Mouse (Mus musculus) ES-Bruce4 (cell line): ENCODE data around the gene Krtap13. TPM values are rescaled to one million over a fixed set of nuclear protein-coding genes. Genes with fewer than 3 reads are reported as not detected.

Experiments
- H3K27ac ChIP-seq: 2 replicates; pipeline ENCODE4 v1.5.1; 2012; ENCODE audit warnings: low read length, inconsistent platforms; ENCODE audit not compliant: insufficient read depth
- H3K27me3 ChIP-seq: 2 replicates; pipeline ENCODE4 v1.6.1; 2012; ENCODE audit warnings: mild to moderate bottlenecking, low read length, inconsistent platforms; ENCODE audit not compliant: control insufficient read depth, poor library complexity, insufficient read depth, severe bottlenecking
- H3K36me3 ChIP-seq: 2 replicates; pipeline ENCODE4 v1.6.1; 2012; ENCODE audit warnings: inconsistent platforms, mild to moderate bottlenecking, low read length, moderate library complexity; ENCODE audit not compliant: control insufficient read depth, poor library complexity, insufficient read depth, severe bottlenecking
- H3K4me1 ChIP-seq: one replicate; pipeline ENCODE4 v1.8.1; 2011; ENCODE audit warnings: low read length; ENCODE audit not compliant: control insufficient read depth, insufficient read depth
- H3K4me3 ChIP-seq: 2 replicates; pipeline ENCODE4 v1.5.1; 2011; ENCODE audit warnings: low read depth, mild to moderate bottlenecking, low read length
- H3K9ac ChIP-seq: 2 replicates; pipeline ENCODE4 v1.6.1; 2012; ENCODE audit warnings: low read depth, mild to moderate bottlenecking, inconsistent platforms; ENCODE audit not compliant: poor library complexity, severe bottlenecking
- H3K9me3 ChIP-seq: replicated peaks from 2 replicates; pipeline ENCODE4 v1.6.1; 2012; ENCODE audit warnings: mild to moderate bottlenecking, low read length, inconsistent platforms; ENCODE audit not compliant: control insufficient read depth, poor library complexity, insufficient read depth, severe bottlenecking
- CTCF ChIP-seq: IDR thresholded peaks from one replicate; pipeline ENCODE4 v1.8.1; 2011; ENCODE audit warnings: low read depth, low read length
- EP300 ChIP-seq: IDR thresholded peaks from 2 replicates; pipeline ENCODE4 v1.6.1; 2011; ENCODE audit warnings: low read depth, low read length; ENCODE audit not compliant: insufficient read depth
- POLR2A ChIP-seq: IDR thresholded peaks from one replicate; pipeline ENCODE4 v1.8.1; 2011; ENCODE audit warnings: low read length; ENCODE audit not compliant: insufficient read depth
- polyA plus RNA-seq: library from polyadenylated mRNA; stranded (reverse); fragments of >200 nt; gene quantifications from 2 replicates; pipeline ENCODE4 v1.2.4, GENCODE M21; 2011; ENCODE audit warnings: low read depth; ENCODE audit not compliant: missing spikeins, insufficient read depth, insufficient read length

Krtap13 gene
- polyA plus RNA-seq, 1 experiment: not detected

GRCm38 (mm10) chr16:88744750-88745340 is 6.6 kb downstream of the Krtap13 start:
- Histone ChIP-seq H3K9me3 (no peaks in the 10 kb centered on the region), H3K9ac (no peak overlapping the region), H3K27ac (no peak overlapping the region), H3K4me3 (no peak overlapping the region), H3K27me3 (no peaks in the 10 kb centered on the region), H3K36me3 (no peaks in the 10 kb centered on the region), H3K4me1 (no peaks in the 10 kb centered on the region)
- no peak for TF ChIP-seq CTCF
- TF ChIP-seq POLR2A: no peak
- TF ChIP-seq EP300: no peak

- H3K4me1 ChIP-seq: no peaks in the 10 kb centered on the region
- no peak overlapping the region for H3K4me3 ChIP-seq
- H3K9ac ChIP-seq: no peak overlapping the region
- no peak for TF ChIP-seq POLR2A
- no peak for TF ChIP-seq EP300
- no peak for TF ChIP-seq CTCF
- H3K27me3 ChIP-seq: no peaks in the 10 kb centered on the region; the same call in 1 of the 2 replicates
- no peak overlapping the region for H3K27ac ChIP-seq
- no peaks in the 10 kb centered on the region for H3K36me3 ChIP-seq
- no peaks in the 10 kb centered on the region for H3K9me3 ChIP-seq
These were observed 16.0 kb downstream of the Krtap13 start for GRCm38 (mm10) chr16:88735391-88735790.

- Histone ChIP-seq H3K9me3 (no peaks in the 10 kb centered on the region; the same call in 1 of the 2 replicates), H3K4me3 (no peak within 1 kb of the TSS), H3K27me3 (no peaks in the 10 kb centered on the region), H3K4me1 (no peaks in the 10 kb centered on the region), H3K9ac (no peak within 1 kb of the TSS), H3K36me3 (no peaks in the 10 kb centered on the region), H3K27ac (no peak within 1 kb of the TSS)
- TF ChIP-seq POLR2A: no peak
- no peak for TF ChIP-seq CTCF
- TF ChIP-seq EP300: no peak
These were observed 22.6 kb downstream of the Krtap13 start, which contains the start of gene Krtap13-1 for GRCm38 (mm10) chr16:88728812-88729275. Gene Krtap13-1 (plus strand): TSS chr16:88728862.

GRCm38 (mm10) chr16:88720031-88720430 is 31.4 kb downstream of the Krtap13 start:
- no peaks in the 10 kb centered on the region for H3K4me1 ChIP-seq
- no peak overlapping the region for H3K9ac ChIP-seq
- H3K27me3 ChIP-seq: peaks cover 2% of the 10 kb centered on the region; the same call in 1 of the 2 replicates
- TF ChIP-seq POLR2A (no peak), CTCF (no peak), EP300 (no peak)
- peak overlapping the region; percentile 70 for H3K27ac ChIP-seq
- H3K9me3 ChIP-seq: no peaks in the 10 kb centered on the region; the same call in none of the 2 replicates
- H3K36me3 ChIP-seq: no peaks in the 10 kb centered on the region
- no peak overlapping the region for H3K4me3 ChIP-seq

- H3K9me3 ChIP-seq: no peaks in the 10 kb centered on the region; the same call in none of the 2 replicates
These were observed 34.9 kb downstream of the Krtap13 start for GRCm38 (mm10) chr16:88716549-88716948.

GRCm38 (mm10) chr16:88711245-88711644 is 40.2 kb downstream of the Krtap13 start:
- Histone ChIP-seq H3K27me3 (no peaks in the 10 kb centered on the region), H3K4me3 (no peak overlapping the region), H3K36me3 (no peaks in the 10 kb centered on the region), H3K9ac (no peak overlapping the region), H3K27ac (no peak overlapping the region), H3K9me3 (no peaks in the 10 kb centered on the region), H3K4me1 (no peaks in the 10 kb centered on the region)
- TF ChIP-seq CTCF: peak; percentile 58
- no peak for TF ChIP-seq EP300
- TF ChIP-seq POLR2A: no peak

More at GRCm38 (mm10) chr16:88716549-88716948, 34.9 kb downstream of the Krtap13 start:
- Histone ChIP-seq H3K4me1 (no peaks in the 10 kb centered on the region), H3K27ac (no peak overlapping the region), H3K9ac (no peak overlapping the region), H3K36me3 (no peaks in the 10 kb centered on the region), H3K27me3 (peaks cover 2% of the 10 kb centered on the region; the same call in 1 of the 2 replicates), H3K4me3 (no peak overlapping the region)
- TF ChIP-seq CTCF (no peak), EP300 (no peak), POLR2A (no peak)
